Mouse (Mus musculus): ENCODE measurements around the gene Myo1e. TPM values are rescaled to one million over a fixed set of nuclear protein-coding genes. Genes with fewer than 3 reads are reported as not detected.
A peak's percentile ranks its signal among the peaks of the same experiment; 100 is the strongest.

The Myo1e gene
- total and polyA plus RNA-seq, 3 experiments = 82.3 to 186 (median 98.7) TPM

- peak overlapping the region; percentile 70 for H3K4me2 ChIP-seq (ENCODE audit: insufficient read depth, low read depth, poor library complexity, severe bottlenecking)
- H3K79me2 ChIP-seq (replicated peaks; ENCODE audit: control insufficient read depth, extremely low read depth, insufficient read depth, poor library complexity, severe bottlenecking) = peaks cover 21% of the 10 kb centered on the region
- no peak for DNase-seq (ENCODE audit: extremely low read depth)
- in situ Hi-C loops (cut with MboI; ENCODE audit: low pct_ligation_motif_present, low pct_unique_long_range_greater_than_20kb, low sequenced_read_pairs) (no loop called here), dilution Hi-C loops (cut with MboI; ENCODE audit: extremely low pct_ligation_motif_present, extremely low pct_unique_long_range_greater_than_20kb, low sequenced_read_pairs) (no loop called here)
- peak overlapping the region; percentile 43 for H3K9ac ChIP-seq (ENCODE audit: insufficient read depth, low read depth)
- peaks cover 21 to 71% of the 10 kb centered on the region in 2 experiments for H3K4me1 ChIP-seq (ENCODE audit: control insufficient read depth in 1 of 2, insufficient read depth in 2 of 2)
- peak overlapping the region; percentile 80 for H3K27ac ChIP-seq (ENCODE audit: insufficient read depth, low read depth)
- H3K27me3 ChIP-seq (replicated peaks) = no peaks in the 10 kb centered on the region
- H3K4me3 ChIP-seq (replicated peaks in 1 of 3; ENCODE audit: low read depth in 2 of 3, low read length in 2 of 3, poor library complexity in 1 of 3) = peak overlapping the region in 1 of 3 experiments; percentile 54
- TF ChIP-seq POLR2AphosphoS2 (IDR thresholded peaks at IDR 0.05; ENCODE audit: low read depth, low read length) = no peak
- no peak for TF ChIP-seq CTCF (conservative IDR thresholded peaks at IDR 0.05 in 1 of 2, IDR thresholded peaks at IDR 0.05 in 1 of 2; ENCODE audit: low read depth in 2 of 2, low read length in 2 of 2)
- TF ChIP-seq UBTF (IDR thresholded peaks at IDR 0.05; ENCODE audit: low read depth, low read length) = no peak
- TF ChIP-seq USF2 (conservative IDR thresholded peaks at IDR 0.05; ENCODE audit: low read depth, low read length) = no peak
- no peak for TF ChIP-seq BHLHE40 (IDR thresholded peaks at IDR 0.05; ENCODE audit: low read depth, low read length)
- peaks cover 6% of the 10 kb centered on the region for H3K9me3 ChIP-seq (replicated peaks; ENCODE audit: low read length)
- peaks cover 6 to 75% of the 10 kb centered on the region in 2 experiments for H3K36me3 ChIP-seq (replicated peaks in 1 of 2; ENCODE audit: control insufficient read depth in 1 of 2, insufficient read depth in 1 of 2, low read length in 1 of 2)
Observed at GRCm38 (mm10) chr9:70277076-70277475, 69.9 kb downstream of the Myo1e start.

- H3K4me2 ChIP-seq (ENCODE audit: insufficient read depth, low read depth, poor library complexity, severe bottlenecking) = peak overlapping the region; percentile 70
- H3K9ac ChIP-seq (ENCODE audit: insufficient read depth, low read depth) = peak overlapping the region; percentile 43
- peak; percentile 50 for TF ChIP-seq MEF2A (IDR thresholded peaks at IDR 0.05; ENCODE audit: borderline replicate concordance, low read depth, low read length)
- TF ChIP-seq MAFK (IDR thresholded peaks at IDR 0.05; ENCODE audit: insufficient replicate concordance, low read length) = no peak
- no peak for TF ChIP-seq ZKSCAN1 (IDR thresholded peaks at IDR 0.05; ENCODE audit: borderline replicate concordance, low read depth, low read length)
- no peak for TF ChIP-seq USF2 (conservative IDR thresholded peaks at IDR 0.05; ENCODE audit: low read depth, low read length)
- TF ChIP-seq ELF1 (IDR thresholded peaks at IDR 0.05; ENCODE audit: low read depth, low read length) = 0 out of 2 replicates have a peak, but pooled peaks have one; percentile 12
- TF ChIP-seq HCFC1 (IDR thresholded peaks at IDR 0.05; ENCODE audit: low read depth, low read length) = peak; percentile 26; the same call in 1 of the 2 replicates
- TF ChIP-seq ETS1 (conservative IDR thresholded peaks at IDR 0.05; ENCODE audit: low read depth, low read length) = 0 out of 2 replicates have a peak, but pooled peaks have one; percentile 31
- TF ChIP-seq E2F4 (IDR thresholded peaks at IDR 0.05; ENCODE audit: insufficient replicate concordance, low read depth, low read length) = no peak
- peak; percentile 67 for TF ChIP-seq NELFE (IDR thresholded peaks at IDR 0.05; ENCODE audit: low read depth, low read length)
- TF ChIP-seq ZNF384 (IDR thresholded peaks at IDR 0.05; ENCODE audit: low read depth, low read length) = no peak
- no peak for TF ChIP-seq CHD1 (IDR thresholded peaks at IDR 0.05; ENCODE audit: low read depth, low read length)
- no peak for TF ChIP-seq KAT2A (IDR thresholded peaks at IDR 0.05; ENCODE audit: insufficient replicate concordance, low read length)
- peak; percentile 33 for TF ChIP-seq POLR2A (IDR thresholded peaks at IDR 0.05; ENCODE audit: low read depth, low read length)
- no peak for TF ChIP-seq RAD21 (IDR thresholded peaks at IDR 0.05; ENCODE audit: low read depth, low read length)
- TF ChIP-seq TCF12 (IDR thresholded peaks at IDR 0.05; ENCODE audit: low read depth, low read length) = no peak; the same call in 1 of the 2 replicates
- TF ChIP-seq RCOR1 (conservative IDR thresholded peaks at IDR 0.05; ENCODE audit: low read depth, low read length) = peak; percentile 70; the same call in 1 of the 2 replicates
- TF ChIP-seq POLR2AphosphoS2 (IDR thresholded peaks at IDR 0.05; ENCODE audit: low read depth, low read length) = no peak
- peak; percentile 67; the same call in 1 of the 2 replicates for TF ChIP-seq IRF4 (IDR thresholded peaks at IDR 0.05; ENCODE audit: low read depth, low read length)
- TF ChIP-seq SMC3 (IDR thresholded peaks at IDR 0.05; ENCODE audit: low read depth, low read length) = 0 out of 2 replicates have a peak, but pooled peaks have one; percentile 1
- TF ChIP-seq JUN (IDR thresholded peaks at IDR 0.05; ENCODE audit: insufficient read depth, low read depth, low read length) = no peak
- no peak for TF ChIP-seq USF1 (IDR thresholded peaks at IDR 0.05; ENCODE audit: low read depth, low read length)
- no peak for TF ChIP-seq ZMIZ1 (IDR thresholded peaks at IDR 0.05; ENCODE audit: low read depth, low read length)
- peak; percentile 65; the same call in 1 of the 2 replicates for TF ChIP-seq TBP (conservative IDR thresholded peaks at IDR 0.05; ENCODE audit: low read depth, low read length)
- 0 out of 2 replicates have a peak, but pooled peaks have one; percentile 35 for TF ChIP-seq MYC (IDR thresholded peaks at IDR 0.05; ENCODE audit: low read depth, low read length)
- no peak for TF ChIP-seq ZC3H11A (IDR thresholded peaks at IDR 0.05; ENCODE audit: low read depth, low read length)
- TF ChIP-seq CHD2 (IDR thresholded peaks at IDR 0.05; ENCODE audit: low read length) = peak; percentile 32; the same call in 1 of the 2 replicates
- TF ChIP-seq MAZ (IDR thresholded peaks at IDR 0.05; ENCODE audit: low read depth, low read length) = no peak
- no peak for TF ChIP-seq GABPA (IDR thresholded peaks at IDR 0.05; ENCODE audit: insufficient replicate concordance, low read depth, low read length)
- peak; percentile 40; the same call in 1 of the 2 replicates for TF ChIP-seq MAX (IDR thresholded peaks at IDR 0.05; ENCODE audit: low read length)
Observed at GRCm38 (mm10) chr9:70277529-70277982, 70.4 kb downstream of the Myo1e start.

More at GRCm38 (mm10) chr9:70277529-70277982, 70.4 kb downstream of the Myo1e start:
- Histone ChIP-seq H3K27me3 (replicated peaks) (no peaks in the 10 kb centered on the region), H3K79me2 (replicated peaks; ENCODE audit: control insufficient read depth, extremely low read depth, insufficient read depth, poor library complexity, severe bottlenecking) (peaks cover 19% of the 10 kb centered on the region), H3K4me1 (ENCODE audit: control insufficient read depth in 1 of 2, insufficient read depth in 2 of 2) (peaks cover 23 to 75% of the 10 kb centered on the region in 2 experiments), H3K9me3 (replicated peaks; ENCODE audit: low read length) (peaks cover 6% of the 10 kb centered on the region), H3K36me3 (replicated peaks in 1 of 2; ENCODE audit: control insufficient read depth in 1 of 2, insufficient read depth in 1 of 2, low read length in 1 of 2) (peaks cover 6 to 74% of the 10 kb centered on the region in 2 experiments), H3K4me3 (replicated peaks in 1 of 3; ENCODE audit: low read depth in 2 of 3, low read length in 2 of 3, poor library complexity in 1 of 3) (peak overlapping the region in 1 of 3 experiments; percentile 54), H3K27ac (ENCODE audit: insufficient read depth, low read depth) (peak overlapping the region; percentile 80)
- dilution Hi-C loops (cut with MboI; ENCODE audit: extremely low pct_ligation_motif_present, extremely low pct_unique_long_range_greater_than_20kb, low sequenced_read_pairs) = no loop called here
- in situ Hi-C loops (cut with MboI; ENCODE audit: low pct_ligation_motif_present, low pct_unique_long_range_greater_than_20kb, low sequenced_read_pairs) = no loop called here
- peak; percentile 74 for DNase-seq (ENCODE audit: extremely low read depth)
